Mouse (Mus musculus): ENCODE results near the gene Glb1l. TPM values are rescaled to one million over a fixed set of nuclear protein-coding genes. Genes with fewer than 3 reads are reported as not detected.

Glb1l gene
- polyA plus RNA-seq, 1 experiment from 2014 or later: 13.0 TPM

DNA sequence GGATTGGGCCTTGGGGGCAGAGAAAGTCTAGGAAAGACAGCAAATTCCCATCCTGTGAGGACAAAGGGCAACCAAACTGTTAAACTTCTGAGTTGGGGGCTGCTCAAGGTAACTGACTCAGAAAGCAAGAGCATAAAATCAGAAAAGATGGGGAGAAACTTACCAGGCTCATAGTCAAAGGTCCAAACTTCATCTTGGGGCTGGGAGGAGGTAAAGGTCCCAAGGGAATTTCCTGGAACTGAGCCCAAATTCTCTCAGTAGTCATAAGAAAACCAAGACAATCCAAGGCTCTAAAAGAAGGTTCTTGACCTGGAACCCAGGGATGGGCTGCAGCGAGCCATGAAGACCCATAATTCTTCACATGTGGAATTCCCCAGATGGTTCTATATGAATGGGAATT lies 9.4 kb downstream of the Glb1l start:
- Histone ChIP-seq H3K9ac (ENCODE audit: low read depth, low read length) (no peak overlapping the region), H3K4me1 (ENCODE audit: control insufficient read depth, insufficient read depth, low read length) (no peaks in the 10 kb centered on the region), H3K4me2 (ENCODE audit: low read depth, low read length) (no peak overlapping the region), H3K36me3 (ENCODE audit: control insufficient read depth, insufficient read depth, low read length) (peaks cover 40% of the 10 kb centered on the region), H3K27ac (replicated peaks; ENCODE audit: low read depth, low read length) (no peak overlapping the region), H3K9me3 (ENCODE audit: control insufficient read depth, low read length) (no peaks in the 10 kb centered on the region), H3K4me3 (ENCODE audit: low read depth, low read length) (no peak overlapping the region), H3K27me3 (replicated peaks; ENCODE audit: control insufficient read depth, insufficient read depth, low read length) (no peaks in the 10 kb centered on the region)
- DNase-seq (ENCODE audit: low spot score): no peak
- WGBS: 72% methylated on average over 1 of the region's 1 CpGs
- no peak for ATAC-seq (ENCODE audit: low read depth)

GRCm38 (mm10) chr1:75192452-75192851 lies 18.2 kb downstream of the Glb1l start:
- WGBS: under 1% methylated on average over 19 of the region's 19 CpGs
- no peaks in the 10 kb centered on the region for H3K27me3 ChIP-seq (replicated peaks; ENCODE audit: control insufficient read depth, insufficient read depth, low read length)
- peak overlapping the region; percentile 77 for H3K4me3 ChIP-seq (ENCODE audit: low read depth, low read length)
- H3K36me3 ChIP-seq (ENCODE audit: control insufficient read depth, insufficient read depth, low read length): peaks cover 44% of the 10 kb centered on the region
- H3K4me2 ChIP-seq (ENCODE audit: low read depth, low read length): peak overlapping the region; percentile 90
- H3K9me3 ChIP-seq (ENCODE audit: control insufficient read depth, low read length): no peaks in the 10 kb centered on the region
- ATAC-seq (ENCODE audit: low read depth) (peak; percentile 34; the same call in 1 of the 2 replicates), DNase-seq (ENCODE audit: low spot score) (peak; percentile 57)
- peaks cover 17% of the 10 kb centered on the region for H3K4me1 ChIP-seq (ENCODE audit: control insufficient read depth, insufficient read depth, low read length)
- peak overlapping the region; percentile 94 for H3K27ac ChIP-seq (replicated peaks; ENCODE audit: low read depth, low read length)
- H3K9ac ChIP-seq (ENCODE audit: low read depth, low read length): peak overlapping the region; percentile 90

GRCm38 (mm10) chr1:75191622-75192402 lies 18.8 kb downstream of the Glb1l start, which contains the start of the genes Ankzf1 and Atg9a:
TSS of gene Ankzf1 (plus strand) at chr1:75192151.
TSS of gene Atg9a (minus strand) at chr1:75192196.
- Histone ChIP-seq H3K4me1 (ENCODE audit: control insufficient read depth, insufficient read depth, low read length) (peaks cover 17% of the 10 kb centered on the region), H3K4me3 (ENCODE audit: low read depth, low read length) (peak within 1 kb of the TSS; percentile 77), H3K27me3 (replicated peaks; ENCODE audit: control insufficient read depth, insufficient read depth, low read length) (no peaks in the 10 kb centered on the region), H3K4me2 (ENCODE audit: low read depth, low read length) (peak within 1 kb of the TSS; percentile 91), H3K9ac (ENCODE audit: low read depth, low read length) (peak within 1 kb of the TSS; percentile 90), H3K9me3 (ENCODE audit: control insufficient read depth, low read length) (no peaks in the 10 kb centered on the region), H3K27ac (replicated peaks; ENCODE audit: low read depth, low read length) (peak within 1 kb of the TSS; percentile 94), H3K36me3 (ENCODE audit: control insufficient read depth, insufficient read depth, low read length) (peaks cover 44% of the 10 kb centered on the region)
- 0% methylated on average over 32 of the region's 56 CpGs for WGBS
- peak; percentile 99 for DNase-seq (ENCODE audit: low spot score)
- peak; percentile 100 for ATAC-seq (ENCODE audit: low read depth)

GRCm38 (mm10) chr1:75191258-75191621 lies 19.4 kb downstream of the Glb1l start:
- H3K4me3 ChIP-seq (ENCODE audit: low read depth, low read length): peak overlapping the region; percentile 77
- peaks cover 17% of the 10 kb centered on the region for H3K4me1 ChIP-seq (ENCODE audit: control insufficient read depth, insufficient read depth, low read length)
- H3K9ac ChIP-seq (ENCODE audit: low read depth, low read length): peak overlapping the region; percentile 90
- peak overlapping the region; percentile 80 for H3K27ac ChIP-seq (replicated peaks; ENCODE audit: low read depth, low read length)
- H3K9me3 ChIP-seq (ENCODE audit: control insufficient read depth, low read length): no peaks in the 10 kb centered on the region
- H3K36me3 ChIP-seq (ENCODE audit: control insufficient read depth, insufficient read depth, low read length): peaks cover 44% of the 10 kb centered on the region
- H3K4me2 ChIP-seq (ENCODE audit: low read depth, low read length): peak overlapping the region; percentile 91
- ATAC-seq (ENCODE audit: low read depth) (no peak), DNase-seq (ENCODE audit: low spot score) (no peak)
- 38% methylated on average over 5 of the region's 5 CpGs for WGBS
- H3K27me3 ChIP-seq (replicated peaks; ENCODE audit: control insufficient read depth, insufficient read depth, low read length): no peaks in the 10 kb centered on the region

GRCm38 (mm10) chr1:75190577-75190976 lies 20.0 kb downstream of the Glb1l start:
- 62% methylated on average over 2 of the region's 2 CpGs for WGBS
- no peak for ATAC-seq (ENCODE audit: low read depth)

GRCm38 (mm10) chr1:75187914-75188483 lies 22.6 kb downstream of the Glb1l start:
- DNase-seq (ENCODE audit: low spot score) (no peak), ATAC-seq (ENCODE audit: low read depth) (no peak)
- 94% methylated on average over 2 of the region's 2 CpGs for WGBS
- no peaks in the 10 kb centered on the region for H3K9me3 ChIP-seq (ENCODE audit: control insufficient read depth, low read length)
- H3K27me3 ChIP-seq (replicated peaks; ENCODE audit: control insufficient read depth, insufficient read depth, low read length): no peaks in the 10 kb centered on the region
- no peak overlapping the region for H3K27ac ChIP-seq (replicated peaks; ENCODE audit: low read depth, low read length)
- H3K4me1 ChIP-seq (ENCODE audit: control insufficient read depth, insufficient read depth, low read length): peaks cover 13% of the 10 kb centered on the region
- no peak overlapping the region for H3K9ac ChIP-seq (ENCODE audit: low read depth, low read length)
- H3K4me2 ChIP-seq (ENCODE audit: low read depth, low read length): no peak overlapping the region
- H3K4me3 ChIP-seq (ENCODE audit: low read depth, low read length): no peak overlapping the region
- H3K36me3 ChIP-seq (ENCODE audit: control insufficient read depth, insufficient read depth, low read length): peaks cover 58% of the 10 kb centered on the region

More at GRCm38 (mm10) chr1:75190577-75190976, 20.0 kb downstream of the Glb1l start:
- no peaks in the 10 kb centered on the region for H3K9me3 ChIP-seq (ENCODE audit: control insufficient read depth, low read length)
- H3K27me3 ChIP-seq (replicated peaks; ENCODE audit: control insufficient read depth, insufficient read depth, low read length): no peaks in the 10 kb centered on the region
- H3K4me1 ChIP-seq (ENCODE audit: control insufficient read depth, insufficient read depth, low read length): peaks cover 17% of the 10 kb centered on the region
- peak overlapping the region; percentile 91 for H3K4me2 ChIP-seq (ENCODE audit: low read depth, low read length)
- peaks cover 44% of the 10 kb centered on the region for H3K36me3 ChIP-seq (ENCODE audit: control insufficient read depth, insufficient read depth, low read length)
- DNase-seq (ENCODE audit: low spot score): no peak
- H3K9ac ChIP-seq (ENCODE audit: low read depth, low read length): peak overlapping the region; percentile 90; the same call in 1 of the 2 replicates
- H3K4me3 ChIP-seq (ENCODE audit: low read depth, low read length): 0 out of 2 replicates have a peak overlapping the region, but pooled peaks have one; percentile 77
- H3K27ac ChIP-seq (replicated peaks; ENCODE audit: low read depth, low read length): no peak overlapping the region

- DNase-seq (ENCODE audit: low spot score) (peak; percentile 47), ATAC-seq (ENCODE audit: low read depth) (no peak)
- H3K4me3 ChIP-seq (ENCODE audit: low read depth, low read length): no peak overlapping the region
- H3K36me3 ChIP-seq (ENCODE audit: control insufficient read depth, insufficient read depth, low read length): peaks cover 67% of the 10 kb centered on the region
- H3K27ac ChIP-seq (replicated peaks; ENCODE audit: low read depth, low read length): no peak overlapping the region
- H3K9ac ChIP-seq (ENCODE audit: low read depth, low read length): no peak overlapping the region
- H3K4me1 ChIP-seq (ENCODE audit: control insufficient read depth, insufficient read depth, low read length): peaks cover 11% of the 10 kb centered on the region
- no peak overlapping the region for H3K4me2 ChIP-seq (ENCODE audit: low read depth, low read length)
- no peaks in the 10 kb centered on the region for H3K9me3 ChIP-seq (ENCODE audit: control insufficient read depth, low read length)
- H3K27me3 ChIP-seq (replicated peaks; ENCODE audit: control insufficient read depth, insufficient read depth, low read length): no peaks in the 10 kb centered on the region
Measured at GRCm38 (mm10) chr1:75187126-75187525, 23.5 kb downstream of the Glb1l start.

GRCm38 (mm10) chr1:75185495-75185894 lies 25.1 kb downstream of the Glb1l start:
- no peaks in the 10 kb centered on the region for H3K27me3 ChIP-seq (replicated peaks; ENCODE audit: control insufficient read depth, insufficient read depth, low read length)
- no peak overlapping the region for H3K4me2 ChIP-seq (ENCODE audit: low read depth, low read length)
- no peak for ATAC-seq (ENCODE audit: low read depth)
- no peaks in the 10 kb centered on the region for H3K9me3 ChIP-seq (ENCODE audit: control insufficient read depth, low read length)
- peaks cover 74% of the 10 kb centered on the region for H3K36me3 ChIP-seq (ENCODE audit: control insufficient read depth, insufficient read depth, low read length)
- no peak overlapping the region for H3K4me3 ChIP-seq (ENCODE audit: low read depth, low read length)
- no peak overlapping the region for H3K27ac ChIP-seq (replicated peaks; ENCODE audit: low read depth, low read length)
- H3K9ac ChIP-seq (ENCODE audit: low read depth, low read length): no peak overlapping the region
- 93% methylated on average over 11 of the region's 11 CpGs for WGBS
- H3K4me1 ChIP-seq (ENCODE audit: control insufficient read depth, insufficient read depth, low read length): peaks cover 2% of the 10 kb centered on the region; the same call in 1 of the 2 replicates
- DNase-seq (ENCODE audit: low spot score): no peak
